Mouse (Mus musculus) yolk sac, embryonic 10.5 days (tissue): ENCODE results near the gene Cmss1.

ENCODE experiments used
- DNase-seq: peaks from one replicate; pipeline ENCODE4 v3.0.0-alpha.2; 2017; ENCODE audit warnings: low spot score

Gene Cmss1

DNA sequence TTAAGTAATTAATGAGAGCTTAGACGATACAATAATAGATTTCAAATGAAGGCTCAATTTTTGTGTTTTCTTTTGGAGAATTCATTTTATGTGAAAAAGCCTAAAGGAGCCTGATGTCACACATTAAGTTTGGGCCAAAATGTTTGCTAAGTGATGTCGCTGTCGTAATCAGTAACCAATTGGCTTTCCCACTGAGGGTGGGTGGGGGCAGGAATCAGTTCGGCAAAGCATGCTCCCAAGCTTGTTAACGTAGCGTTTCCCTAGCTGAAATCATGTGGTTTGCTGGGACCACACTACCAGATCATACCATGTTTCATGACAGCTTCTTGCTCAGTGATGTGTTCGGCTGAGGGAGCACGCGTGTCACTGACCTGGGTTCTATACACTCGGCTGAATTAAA lies 91.0 kb downstream of the Cmss1 start:
- DNase-seq: no peak

GRCm38 (mm10) chr16:57514371-57514770 lies 92.3 kb downstream of the Cmss1 start:
- DNase-seq: no peak

DNA sequence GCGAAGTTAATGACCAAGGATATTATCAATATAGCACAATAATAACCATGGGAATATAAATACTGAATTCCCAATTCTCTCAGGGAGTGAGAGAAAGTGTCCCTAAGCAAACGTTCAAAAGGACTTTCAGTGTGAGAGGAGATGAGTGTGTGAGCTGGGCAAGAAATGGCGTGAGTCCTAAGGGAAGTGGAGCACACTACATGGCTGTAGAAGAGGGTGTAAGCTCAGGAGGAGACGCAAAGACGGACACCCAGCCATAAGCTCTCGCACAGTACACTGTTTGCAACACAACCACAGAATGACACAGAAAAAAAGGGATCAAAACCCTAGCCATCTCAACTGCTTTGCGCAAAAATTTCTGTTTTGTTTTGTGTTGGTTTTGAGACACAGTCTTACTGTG lies 93.1 kb downstream of the Cmss1 start:
- DNase-seq: no peak

DNA sequence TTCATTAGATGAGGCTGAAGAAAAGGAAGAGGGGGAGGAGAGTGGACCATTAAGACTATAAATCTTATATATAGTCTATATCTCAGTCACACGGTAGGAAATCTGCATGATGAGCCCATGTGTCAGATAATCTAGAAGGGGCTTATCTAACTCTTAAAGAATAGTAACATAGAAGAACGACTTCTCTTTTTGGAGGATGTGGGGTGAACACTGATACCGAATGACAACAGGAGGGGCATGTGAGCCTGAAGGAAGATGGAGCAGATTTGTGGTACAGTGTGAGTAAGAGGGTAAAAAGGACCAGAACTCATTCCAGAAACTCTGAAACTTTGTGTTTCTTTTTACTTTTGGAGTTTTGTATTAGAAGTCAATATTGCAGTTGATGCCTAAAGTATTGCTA lies 97.6 kb downstream of the Cmss1 start:
- DNase-seq: no peak

GRCm38 (mm10) chr16:57508351-57508750 lies 98.3 kb downstream of the Cmss1 start:
- DNase-seq: no peak

- DNase-seq: no peak
These were observed 100.5 kb downstream of the Cmss1 start for GRCm38 (mm10) chr16:57506133-57506532.

- no peak for DNase-seq
These were observed 101.9 kb downstream of the Cmss1 start for GRCm38 (mm10) chr16:57504728-57505127.

DNA sequence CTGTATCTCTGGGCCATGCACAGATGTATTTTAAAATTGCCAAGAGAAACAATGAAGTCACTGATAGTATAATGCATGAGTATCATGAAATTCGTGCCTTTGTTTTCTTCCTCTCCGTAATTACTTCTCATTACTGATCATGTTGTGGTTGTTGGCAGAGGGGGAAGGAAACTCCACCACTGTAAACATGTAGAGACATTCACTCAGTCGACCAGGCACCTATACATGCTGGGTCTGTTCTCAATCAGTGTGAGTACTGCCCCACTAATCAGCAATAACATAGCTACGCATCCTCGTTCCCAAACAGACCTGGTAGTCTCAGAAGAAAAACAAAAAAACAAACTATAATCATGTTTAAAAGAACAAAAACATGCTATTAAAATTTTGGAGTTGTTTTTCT lies 103.9 kb downstream of the Cmss1 start:
- no peak for DNase-seq

GRCm38 (mm10) chr16:57502230-57502629 lies 104.4 kb downstream of the Cmss1 start:
- DNase-seq: no peak

GRCm38 (mm10) chr16:57500851-57501250 lies 105.8 kb downstream of the Cmss1 start:
- DNase-seq: no peak

DNA sequence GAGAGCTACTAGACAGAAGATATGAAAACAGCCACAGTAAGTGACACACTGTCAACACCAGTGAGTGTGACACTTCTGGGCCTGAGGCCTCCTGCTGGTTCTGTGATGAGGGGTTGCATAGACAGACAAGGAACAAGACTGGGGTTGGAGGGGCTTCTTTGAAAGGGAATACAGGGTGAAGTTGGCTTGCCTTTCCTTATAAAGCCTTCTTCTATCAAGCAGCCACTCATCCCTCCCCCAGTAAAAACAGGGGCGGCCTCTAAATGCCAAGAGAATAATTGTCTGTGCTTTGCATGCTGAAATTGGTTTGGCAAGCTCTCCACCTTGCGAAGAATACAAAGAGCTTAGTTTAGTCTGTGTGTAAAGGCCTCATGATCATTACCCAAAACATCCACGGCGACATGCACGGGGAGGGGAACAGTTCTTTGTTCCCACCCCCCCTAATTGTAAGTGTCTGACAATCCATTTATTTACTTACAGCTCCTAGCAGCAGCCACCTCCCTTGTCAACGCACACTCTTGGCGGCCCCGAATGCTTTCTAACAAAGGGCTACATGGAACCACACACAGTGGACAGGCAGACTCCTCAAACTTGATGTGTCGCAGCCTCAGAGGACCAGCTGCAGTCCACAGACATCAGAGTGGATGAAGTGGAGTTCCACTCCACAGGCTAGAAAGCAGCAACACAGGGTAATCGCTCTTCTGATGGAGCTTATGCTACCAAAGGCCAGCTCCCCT lies 110.1 kb downstream of the Cmss1 start:
- DNase-seq: no peak

DNA sequence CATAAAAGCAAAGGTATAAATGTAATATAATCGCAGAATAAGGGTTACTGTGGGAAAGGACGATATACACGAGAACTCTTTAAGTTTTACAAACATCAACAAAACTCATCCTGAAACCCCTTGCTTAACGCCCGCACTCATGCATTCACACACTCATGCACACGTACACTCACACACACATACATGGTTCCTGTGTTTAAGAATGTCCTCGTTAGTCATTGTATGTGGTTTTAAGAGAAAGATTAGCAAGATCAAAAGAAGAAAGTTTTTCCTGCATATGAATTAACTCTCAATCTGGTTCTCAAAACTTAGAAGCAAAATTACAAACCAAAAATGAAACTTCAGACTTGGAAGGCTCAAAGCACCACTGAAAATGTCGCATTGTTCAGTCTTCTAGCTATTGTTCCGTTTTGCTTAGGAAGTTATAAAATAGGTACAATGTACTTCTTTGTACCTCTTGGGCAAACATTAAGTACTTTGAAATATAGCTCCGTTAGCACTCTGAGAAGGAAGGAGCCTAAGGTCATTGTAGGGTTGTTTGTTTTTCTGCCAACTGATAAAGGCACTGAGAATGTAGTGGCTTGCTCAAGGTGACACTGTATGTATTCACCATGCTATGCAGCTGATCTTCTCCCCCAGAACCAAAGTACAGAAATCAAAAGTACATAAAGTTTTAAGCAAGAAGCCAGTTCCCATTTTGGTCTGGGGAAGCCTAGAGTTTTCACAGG lies 111.0 kb downstream of the Cmss1 start:
- DNase-seq: no peak

- DNase-seq: no peak
These were observed 114.8 kb downstream of the Cmss1 start for GRCm38 (mm10) chr16:57491853-57492252.

DNA sequence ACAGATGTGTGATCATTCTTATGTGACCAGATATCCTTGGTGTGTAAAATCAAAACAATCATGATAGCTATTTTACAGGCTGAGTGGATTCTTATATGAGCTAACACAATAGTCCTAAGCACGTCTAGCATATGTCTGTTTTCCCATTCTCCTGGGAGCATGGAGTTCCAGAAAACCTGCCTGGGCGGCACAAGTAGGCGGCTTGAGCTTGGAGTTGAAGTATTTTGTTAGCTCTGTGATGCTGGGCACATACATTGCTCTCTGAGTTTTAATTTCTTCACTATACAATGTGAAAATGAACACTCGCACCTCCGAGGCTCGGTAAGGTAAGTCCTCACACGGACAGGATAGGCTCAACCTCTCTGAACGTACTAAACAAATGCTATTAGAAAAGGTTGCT lies 116.0 kb downstream of the Cmss1 start:
- DNase-seq: no peak

DNA sequence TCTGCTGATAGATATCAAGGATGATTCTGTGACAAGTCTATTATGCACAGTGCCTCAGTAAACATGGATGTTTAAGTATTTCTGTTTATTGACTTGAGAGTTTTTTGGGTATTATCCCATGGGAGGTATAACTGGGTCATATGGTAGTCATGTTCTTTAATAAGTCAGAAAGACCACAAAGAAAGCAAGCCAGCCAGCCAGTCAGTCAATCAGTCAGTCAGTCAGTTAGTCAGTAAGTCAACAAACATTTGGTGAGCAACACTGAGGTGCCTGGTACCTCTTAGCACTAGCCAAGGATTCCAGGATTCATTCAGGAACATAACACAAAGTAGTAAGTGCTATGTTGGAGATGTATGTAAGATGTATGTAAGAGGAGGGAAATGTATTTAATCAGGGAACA lies 118.0 kb downstream of the Cmss1 start:
- DNase-seq: no peak

DNA sequence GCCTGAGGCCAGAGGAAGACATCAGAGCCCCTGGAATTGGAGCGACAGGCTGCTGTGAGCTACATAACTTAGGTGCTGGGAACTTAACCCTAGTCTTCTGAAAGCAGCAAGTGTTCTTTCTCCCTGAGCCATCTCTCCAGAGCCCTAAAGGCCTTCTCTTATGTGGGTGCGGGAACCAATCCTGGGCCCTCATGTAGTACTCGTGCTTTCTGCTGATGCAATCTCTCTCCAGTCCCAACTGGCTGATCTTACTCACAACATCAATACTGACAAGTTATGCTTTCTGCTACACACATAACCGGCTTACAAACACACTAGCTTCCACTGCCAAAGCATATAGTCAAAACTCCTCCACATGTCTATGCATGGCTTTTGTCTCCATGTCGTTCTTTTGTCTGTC lies 120.4 kb downstream of the Cmss1 start:
- DNase-seq: no peak

GRCm38 (mm10) chr16:57485265-57485664 lies 121.4 kb downstream of the Cmss1 start:
- no peak for DNase-seq

- DNase-seq: no peak
These were observed 122.4 kb downstream of the Cmss1 start for GRCm38 (mm10) chr16:57484043-57484795.

DNA sequence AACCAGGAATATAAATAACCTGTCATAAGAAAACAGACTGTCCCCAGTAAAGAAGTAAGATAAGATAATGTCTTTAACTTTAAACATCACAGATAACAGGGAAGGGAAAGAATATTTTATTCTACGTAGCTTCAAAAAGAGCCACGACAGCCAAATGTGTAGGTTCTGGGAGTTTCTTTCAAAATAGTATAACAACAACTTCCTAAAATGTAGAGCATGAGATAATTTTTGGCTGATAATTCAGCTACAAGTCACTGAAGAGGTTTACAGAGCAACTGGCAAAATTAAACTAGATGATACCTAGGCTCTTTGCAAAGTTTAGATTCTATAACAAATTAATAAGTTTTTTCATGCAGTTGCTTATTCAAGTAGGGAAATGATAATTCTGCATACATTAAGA lies 123.2 kb downstream of the Cmss1 start:
- DNase-seq: no peak

- no peak for DNase-seq
These were observed 123.8 kb downstream of the Cmss1 start for GRCm38 (mm10) chr16:57482911-57483310.

DNA sequence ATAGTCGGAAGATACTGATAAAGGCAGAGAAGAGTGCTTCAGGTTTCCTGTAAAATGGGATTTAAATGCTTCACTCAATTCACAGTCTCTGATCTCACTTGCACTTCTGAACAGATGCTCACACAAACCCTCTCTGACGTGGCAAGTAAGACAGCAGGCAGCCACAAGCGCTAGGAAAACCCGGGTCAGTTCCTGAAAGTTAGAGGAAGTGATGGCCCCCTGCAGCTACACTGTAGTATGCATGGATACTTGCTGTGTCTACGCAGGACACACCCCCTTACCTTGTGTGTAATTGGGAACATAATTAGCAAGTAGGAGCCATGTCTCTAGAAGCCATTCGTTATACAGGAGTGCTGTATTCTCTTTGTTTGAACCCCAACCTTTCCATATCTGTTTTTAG lies 124.4 kb downstream of the Cmss1 start:
- DNase-seq: no peak

DNA sequence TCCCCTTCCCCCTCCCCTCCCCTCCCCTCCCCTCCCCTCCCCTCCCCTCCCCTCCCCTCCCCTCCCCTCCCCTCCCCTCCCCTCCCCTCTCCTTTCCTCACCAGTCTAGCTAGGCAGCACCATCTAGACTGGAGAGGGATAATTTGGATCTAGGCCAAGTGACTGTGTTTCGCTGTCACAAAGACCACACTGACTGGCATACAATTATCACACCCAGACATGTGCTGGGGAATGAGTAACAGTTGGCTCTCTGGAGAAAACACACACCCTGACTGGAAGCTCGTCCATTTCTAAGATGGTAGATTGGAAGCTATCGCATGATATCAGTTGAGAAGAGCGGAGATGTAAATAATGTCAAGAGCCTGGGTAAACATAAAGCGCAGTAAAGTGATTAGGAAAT lies 126.9 kb downstream of the Cmss1 start:
- no peak for DNase-seq

GRCm38 (mm10) chr16:57478451-57478850 lies 128.2 kb downstream of the Cmss1 start:
- DNase-seq: no peak
